Mouse (Mus musculus) embryonic fibroblast, embryonic 13.5 days (primary cell): ENCODE measurements at regions not wholly inside any gene's neighbourhood (a gene's known extent, or its start where the extent isn't known, plus 50 kb on each side); places are given as distances from the start of the nearest gene placed in this dataset.

Source experiments
- CTCF ChIP-seq: IDR thresholded peaks from 2 replicates; pipeline ENCODE4 v1.5.1; 2011; ENCODE audit warnings: mild to moderate bottlenecking, control low read depth, low read length, moderate library complexity, borderline replicate concordance; ENCODE audit not compliant: insufficient read depth
- POLR2A ChIP-seq: IDR thresholded peaks from 2 replicates; pipeline ENCODE4 v1.6.1; 2011; ENCODE audit warnings: low read depth, mild to moderate bottlenecking, control low read depth, low read length, moderate library complexity

DNA sequence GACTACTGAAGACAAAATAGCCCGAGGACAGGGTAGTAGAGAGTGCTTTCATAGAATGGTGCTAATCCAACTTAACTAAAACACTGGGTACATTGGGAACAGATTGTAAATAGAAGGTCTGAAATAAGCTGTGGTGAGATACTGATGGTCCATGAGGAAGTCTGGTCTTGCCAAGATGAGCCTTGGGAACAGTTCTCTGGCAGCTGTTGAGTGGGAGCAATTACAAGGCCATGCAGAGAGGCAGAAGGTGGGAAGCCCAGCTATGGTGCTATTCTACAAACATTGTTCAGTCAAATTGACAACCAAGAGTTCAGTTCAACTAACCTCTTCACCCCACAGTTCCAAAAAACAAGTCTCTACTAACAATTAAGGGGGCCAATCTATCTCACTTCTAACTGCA is 92.5 kb upstream of the Tenm4 start:
- no peak for TF ChIP-seq POLR2A
- no peak for TF ChIP-seq CTCF
